Comparison of ENCODE assay signal across 8 mouse cellular contexts in the genomic region with DNA sequence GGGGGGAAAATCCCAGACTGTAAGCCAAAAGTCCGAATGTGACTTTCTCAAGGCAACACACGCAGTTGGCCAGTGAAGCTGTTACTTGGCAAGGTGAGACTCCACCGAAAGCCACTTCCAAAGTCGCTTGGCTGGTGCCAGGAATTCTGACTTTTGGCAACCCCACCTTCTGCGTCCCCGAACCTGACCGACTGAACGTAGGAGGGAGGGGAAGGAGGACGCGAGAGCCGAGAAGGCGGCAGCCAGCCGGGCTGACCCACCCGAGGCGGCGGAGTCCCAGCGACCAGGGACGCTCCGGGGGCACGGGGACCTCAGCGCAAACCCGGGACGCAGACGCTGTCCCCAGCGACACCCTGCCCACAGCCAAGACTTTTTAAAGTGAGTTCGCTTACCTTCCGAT.
DNase-seq lines count a peak whose midpoint lies in the region; ATAC-seq and TF ChIP-seq lines count a peak whose summit lies in the region.

No protein-coding gene starts in this region.

- H3K9ac ChIP-seq in intestine, embryonic 15.5 days, result peak overlapping the region; percentile 37; the same call in 1 of the 2 replicates
- peak overlapping the region; percentile 51; the same call in 1 of the 2 replicates for H3K9ac ChIP-seq in liver, postnatal 0 days (replicated peaks)

- H3K36me3 ChIP-seq in intestine, embryonic 15.5 days, result no peaks in the 10 kb centered on the region
- no peaks in the 10 kb centered on the region for H3K36me3 ChIP-seq in liver, postnatal 0 days (replicated peaks; ENCODE audit: insufficient read depth, low read length)

- TF ChIP-seq EP300 in liver, postnatal 0 days (IDR thresholded peaks at IDR 0.05; ENCODE audit: low read depth), result no peak

- peak overlapping the region; percentile 82 for H3K4me2 ChIP-seq in intestine, embryonic 15.5 days (replicated peaks)
- H3K4me2 ChIP-seq in liver, postnatal 0 days (ENCODE audit: low read depth, low read length), result peak overlapping the region; percentile 88

- ATAC-seq in intestine, embryonic 15.5 days, result 0 out of 2 replicates have a peak, but pooled peaks have one; percentile 34
- ATAC-seq in liver, postnatal 0 days, result no peak

- H3K27ac ChIP-seq in intestine, embryonic 15.5 days, result no peak overlapping the region
- H3K27ac ChIP-seq in liver, postnatal 0 days (ENCODE audit: low read depth), result no peak overlapping the region
- no peak overlapping the region for H3K27ac ChIP-seq in olfactory bulb, adult 2 months (ENCODE audit: insufficient read depth, low read depth, low read length)

- no peak for TF ChIP-seq CTCF in liver, postnatal 0 days (IDR thresholded peaks at IDR 0.05; ENCODE audit: low read depth)
- TF ChIP-seq CTCF in olfactory bulb, adult 2 months (IDR thresholded peaks at IDR 0.05; ENCODE audit: insufficient read depth, low read depth, low read length), result no peak

- H3K9me3 ChIP-seq in intestine, embryonic 15.5 days, result no peaks in the 10 kb centered on the region
- no peaks in the 10 kb centered on the region for H3K9me3 ChIP-seq in liver, postnatal 0 days (ENCODE audit: low read length)

- 1% methylated on average over 27 of the region's 27 CpGs for WGBS in intestine, embryonic 15.5 days
- under 1% methylated on average over 27 of the region's 27 CpGs for WGBS in liver, postnatal 0 days (ENCODE audit: insufficient replicate concordance)
- 2% methylated on average over 27 of the region's 27 CpGs for WGBS in olfactory bulb, adult 2 months

- TF ChIP-seq POLR2A in olfactory bulb, adult 2 months (IDR thresholded peaks at IDR 0.05; ENCODE audit: insufficient read depth, low read depth, low read length), result no peak

- DNase-seq in cerebellum, adult 8-10 months, result peak; percentile 12
- no peak for DNase-seq in cerebellum, adult 11-12 months
- DNase-seq in cerebellum, postnatal 36 days, result peak; percentile 29 to 38
- peak; percentile 26 to 37 for DNase-seq in gastrocnemius, postnatal 4 days (ENCODE audit: low spot score in 2 of 2)
- DNase-seq in liver, postnatal 0 days, result no peak
- no peak for DNase-seq in frontal cortex, postnatal 36 days (ENCODE audit: low spot score in 2 of 2)

- peaks cover 18% of the 10 kb centered on the region for H3K27me3 ChIP-seq in intestine, embryonic 15.5 days (replicated peaks)
- H3K27me3 ChIP-seq in liver, postnatal 0 days (ENCODE audit: insufficient read depth, low read length), result peaks cover 24% of the 10 kb centered on the region

- peaks cover 9% of the 10 kb centered on the region; the same call in 1 of the 2 replicates for H3K4me1 ChIP-seq in intestine, embryonic 15.5 days (replicated peaks)
- H3K4me1 ChIP-seq in liver, postnatal 0 days (ENCODE audit: insufficient read depth), result no peaks in the 10 kb centered on the region
- peaks cover 4% of the 10 kb centered on the region; the same call in 1 of the 2 replicates for H3K4me1 ChIP-seq in olfactory bulb, adult 2 months (ENCODE audit: control insufficient read depth, insufficient read depth, low read length)

- H3K4me3 ChIP-seq in intestine, embryonic 15.5 days (replicated peaks), result peak overlapping the region; percentile 42
- peak overlapping the region; percentile 58 for H3K4me3 ChIP-seq in liver, postnatal 0 days (ENCODE audit: low read depth, low read length)
- H3K4me3 ChIP-seq in olfactory bulb, adult 2 months (ENCODE audit: insufficient read depth, low read depth, low read length), result peak overlapping the region; percentile 13; the same call in 1 of the 2 replicates

Comparison
In these comparisons a context has a peak if more than half of its experiments do, and no peak if none do; other contexts are left out.
1. DNase-seq: peak in cerebellum, adult 8-10 months (single experiment), cerebellum, postnatal 36 days (2 of 2) and gastrocnemius, postnatal 4 days (2 of 2); none in cerebellum, adult 11-12 months (single experiment), liver, postnatal 0 days (single experiment) and frontal cortex, postnatal 36 days (0 of 2).
2. Peak in every context shown above with its lines, with median percentiles within 50 percentile points of each other: H3K4me3 ChIP-seq.